Mouse (Mus musculus) granulocyte monocyte progenitor cell, adult 5-6 weeks (primary cell): ENCODE measurements around the gene Mcm5. TPM values are rescaled to one million over a fixed set of nuclear protein-coding genes. Genes with fewer than 3 reads are reported as not detected.

Source experiments
- ATAC-seq: replicated peaks from 2 replicates; pipeline ENCODE4 v1.8.0; 2016; ENCODE audit warnings: mild to moderate bottlenecking, moderate TSS enrichment, inconsistent platforms; ENCODE audit not compliant: poor library complexity, severe bottlenecking
- total RNA-seq, 2 experiments: library from RNA; stranded (forward) in 1 of 2; stranded (reverse) in 1 of 2; fragments of 200-712, 200-1000 nt in 1 of 2; fragments of >200 nt in 1 of 2; fragmentation: Nextera tagmentation in 1 of 2; gene quantifications; 2 replicates each; pipeline ENCODE4 v1.2.3; 2014 to 2017

The Mcm5 gene
- total RNA-seq, 2 experiments from 2014 or later = 200 to 288 TPM

- no peak for ATAC-seq
These were observed 46.5 kb downstream of the Mcm5 start for GRCm38 (mm10) chr8:75155740-75156322.

- no peak for ATAC-seq
These were observed 48.3 kb downstream of the Mcm5 start for GRCm38 (mm10) chr8:75157471-75158230.

GRCm38 (mm10) chr8:75169363-75169762, 60.0 kb downstream of the Mcm5 start:
- no peak for ATAC-seq

DNA sequence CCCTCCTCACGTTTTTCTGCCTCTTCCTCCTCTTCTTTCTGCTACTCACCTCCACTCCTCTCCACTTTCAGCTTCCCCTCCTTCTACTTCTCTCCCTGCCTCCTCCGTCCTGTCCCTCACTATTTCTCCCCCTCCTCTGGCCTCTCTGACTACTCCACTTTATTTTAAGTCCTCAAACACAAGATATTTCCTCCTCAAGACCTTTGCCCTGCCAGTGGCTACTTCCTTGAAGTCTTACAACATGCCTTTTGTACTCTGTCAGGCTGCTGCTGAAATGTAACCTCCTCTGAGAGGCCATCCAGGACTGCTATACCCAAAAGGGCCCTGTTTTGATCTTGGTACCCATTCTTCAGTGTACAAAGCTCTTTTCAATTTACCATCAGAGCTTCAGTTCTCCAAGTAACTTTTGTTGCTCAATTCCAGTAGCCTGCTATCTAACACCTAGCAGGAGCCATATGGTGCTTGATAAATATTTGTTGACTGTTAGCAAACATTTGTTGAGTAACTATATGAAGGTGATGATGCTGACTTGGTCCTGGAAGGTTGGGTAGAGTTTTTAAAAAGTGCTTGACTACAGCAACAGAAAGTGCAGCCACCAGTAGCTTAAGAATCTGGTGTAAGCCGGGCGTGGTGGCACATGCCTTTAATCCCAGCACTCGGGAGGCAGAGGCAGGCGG, 62.8 kb downstream of the Mcm5 start:
- no peak for ATAC-seq

Other genes with a start within 250 kb of the Mcm5 start
- not detected in 2 replicates for gene Isx, start 236.4 kb upstream of the Mcm5 start, total RNA-seq (2014; fragmentation: Nextera tagmentation)
- gene Isx, start 236.4 kb upstream of the Mcm5 start, total RNA-seq (2017) = not detected in 2 replicates
- 59.6 and 71.8 TPM in 2 replicates for gene Hmgxb4, start 116.2 kb upstream of the Mcm5 start, total RNA-seq (2014; fragmentation: Nextera tagmentation)
- 63.6 TPM in 2 replicates for gene Hmgxb4, start 116.2 kb upstream of the Mcm5 start, total RNA-seq (2017)
- 30.1 and 40.2 TPM in 2 replicates for gene Tom1, start 75.9 kb upstream of the Mcm5 start, total RNA-seq (2014; fragmentation: Nextera tagmentation)
- gene Tom1, start 75.9 kb upstream of the Mcm5 start, total RNA-seq (2017) = 20.2 and 48.9 TPM in 2 replicates
- 2.5 and 7.4 TPM in 2 replicates for gene Hmox1, start 15.9 kb upstream of the Mcm5 start, total RNA-seq (2014; fragmentation: Nextera tagmentation)
- gene Hmox1, start 15.9 kb upstream of the Mcm5 start, total RNA-seq (2017) = 1.4 and 2.2 TPM in 2 replicates
- gene Rasd2, start 104.4 kb downstream of the Mcm5 start, total RNA-seq (2014; fragmentation: Nextera tagmentation) = not detected in 2 replicates
- gene Rasd2, start 104.4 kb downstream of the Mcm5 start, total RNA-seq (2017) = 0.22 TPM in 1 of 2 replicates, not detected in the other